Mouse (Mus musculus) liver, postnatal 0 days (tissue): ENCODE data around the gene H2-Ab1. TPM values are rescaled to one million over a fixed set of nuclear protein-coding genes. Genes with fewer than 3 reads are reported as not detected.

Source experiments
- ATAC-seq: fragments of 200-750 bp; cut with Nextera tagmentation; 2 replicates; pipeline ENCODE4 v1.8.0; 2017; ENCODE audit warnings: mild to moderate bottlenecking, moderate library complexity
- DNase-seq: peaks from one replicate; pipeline ENCODE4 v3.0.0-alpha.2; 2016
- H3K27ac ChIP-seq: fragments of 300-500 bp; sonication (generic); 2 replicates; pipeline ENCODE4 v1.5.1; 2014; ENCODE audit warnings: antibody characterized with exemption, moderate library complexity, mild to moderate bottlenecking, low read depth
- H3K27me3 ChIP-seq: fragments of 300-500 bp; sonication (generic); 2 replicates; pipeline ENCODE4 v1.6.1; 2014; ENCODE audit warnings: low read length, control low read depth, mixed read lengths; ENCODE audit not compliant: insufficient read depth
- H3K36me3 ChIP-seq: fragments of 300-500 bp; sonication (generic); replicated peaks from 2 replicates; pipeline ENCODE4 v1.6.1; 2014; ENCODE audit warnings: mild to moderate bottlenecking, control low read depth, low read length, moderate library complexity, mixed read lengths; ENCODE audit not compliant: insufficient read depth
- H3K4me1 ChIP-seq: fragments of 300-500 bp; sonication (generic); 2 replicates; pipeline ENCODE4 v1.6.1; 2014; ENCODE audit warnings: antibody characterized with exemption, mild to moderate bottlenecking, control low read depth; ENCODE audit not compliant: insufficient read depth
- H3K4me2 ChIP-seq: fragments of 300-500 bp; sonication (generic); 2 replicates; pipeline ENCODE4 v1.6.1; 2014; ENCODE audit warnings: low read depth, mild to moderate bottlenecking, low read length, moderate library complexity, mixed read lengths
- H3K4me3 ChIP-seq: fragments of 300-500 bp; sonication (generic); 2 replicates; pipeline ENCODE4 v1.5.1; 2014; ENCODE audit warnings: low read depth, low read length
- H3K9ac ChIP-seq: fragments of 300-500 bp; sonication (generic); replicated peaks from 2 replicates; pipeline ENCODE4 v1.6.1; 2014; ENCODE audit warnings: mild to moderate bottlenecking, moderate library complexity
- H3K9me3 ChIP-seq: fragments of 300-500 bp; sonication (generic); 2 replicates; pipeline ENCODE4 v1.6.1; 2016; ENCODE audit warnings: mild to moderate bottlenecking, control low read depth, low read length, mixed read lengths
- CTCF ChIP-seq: sonication (generic); IDR thresholded peaks from 2 replicates; pipeline ENCODE4 v1.5.1; 2016; ENCODE audit warnings: antibody characterized with exemption, low read depth
- EP300 ChIP-seq: IDR thresholded peaks from 2 replicates; pipeline ENCODE4 v1.6.1; 2016; ENCODE audit warnings: antibody characterized with exemption, low read depth, mild to moderate bottlenecking
- WGBS: fragments of 180-500 bp; shearing (Covaris S2); extraction: QIAGEN DNeasy Blood & Tissue Kit; methylation state at CpG from one replicate; pipeline ENCODE4 v1.1.7; 2014; ENCODE audit not compliant: insufficient replicate concordance; 5-methylcytosine and 5-hydroxymethylcytosine counted together
- polyA plus RNA-seq: library from polyadenylated mRNA; unstranded; fragments of >200 nt; fragmentation: Nextera tagmentation; extraction: Ambion mirVana; gene quantifications from 2 replicates; pipeline ENCODE4 v1.2.1, GENCODE M21; 2015

Gene H2-Ab1
- polyA plus RNA-seq, 1 experiment from 2014 or later, result 24.9 TPM

GRCm38 (mm10) chr17:34294249-34294648 is 36.8 kb downstream of the H2-Ab1 start:
- Histone ChIP-seq H3K27ac (no peak overlapping the region), H3K4me3 (no peak overlapping the region), H3K4me2 (no peak overlapping the region), H3K4me1 (peaks cover 4% of the 10 kb centered on the region; the same call in 1 of the 2 replicates), H3K9me3 (no peaks in the 10 kb centered on the region), H3K36me3 (no peaks in the 10 kb centered on the region), H3K27me3 (0 out of 2 replicates have a peak, but pooled peaks cover 3% of the 10 kb centered on the region), H3K9ac (no peak overlapping the region)
- TF ChIP-seq EP300 (no peak), CTCF (no peak)
- ATAC-seq (no peak), DNase-seq (no peak)
- WGBS, result 59% methylated on average over 4 of the region's 4 CpGs

GRCm38 (mm10) chr17:34295307-34295706 is 37.8 kb downstream of the H2-Ab1 start:
- H3K27ac ChIP-seq, result no peak overlapping the region
- H3K4me2 ChIP-seq, result no peak overlapping the region
- no peak for DNase-seq
- H3K9me3 ChIP-seq, result no peaks in the 10 kb centered on the region
- H3K4me1 ChIP-seq, result peaks cover 4% of the 10 kb centered on the region; the same call in 1 of the 2 replicates
- H3K36me3 ChIP-seq, result no peaks in the 10 kb centered on the region
- ATAC-seq, result no peak
- TF ChIP-seq EP300 (no peak), CTCF (no peak)
- 0 out of 2 replicates have a peak, but pooled peaks cover 3% of the 10 kb centered on the region for H3K27me3 ChIP-seq
- H3K9ac ChIP-seq, result no peak overlapping the region
- no peak overlapping the region for H3K4me3 ChIP-seq

GRCm38 (mm10) chr17:34295891-34296794 is 38.7 kb downstream of the H2-Ab1 start:
- no peaks in the 10 kb centered on the region for H3K9me3 ChIP-seq
- H3K27me3 ChIP-seq, result 0 out of 2 replicates have a peak, but pooled peaks cover 3% of the 10 kb centered on the region
- H3K4me2 ChIP-seq, result peak overlapping the region; percentile 63
- H3K4me1 ChIP-seq, result peaks cover 4% of the 10 kb centered on the region; the same call in 1 of the 2 replicates
- H3K4me3 ChIP-seq, result no peak overlapping the region
- peak; percentile 47 for ATAC-seq
- WGBS, result 22% methylated on average over 23 of the region's 23 CpGs
- 0 out of 2 replicates have a peak overlapping the region, but pooled peaks have one; percentile 26 for H3K9ac ChIP-seq
- no peak for DNase-seq
- H3K36me3 ChIP-seq, result no peaks in the 10 kb centered on the region
- no peak overlapping the region for H3K27ac ChIP-seq
- TF ChIP-seq CTCF (no peak), EP300 (no peak)

- no peak overlapping the region for H3K9ac ChIP-seq
- H3K9me3 ChIP-seq, result no peaks in the 10 kb centered on the region
- H3K4me3 ChIP-seq, result no peak overlapping the region
- no peak overlapping the region for H3K27ac ChIP-seq
- DNase-seq, result no peak
- WGBS, result 66% methylated on average over 3 of the region's 3 CpGs
- ATAC-seq, result no peak
- no peak overlapping the region for H3K4me2 ChIP-seq
- H3K36me3 ChIP-seq, result no peaks in the 10 kb centered on the region
- H3K27me3 ChIP-seq, result 0 out of 2 replicates have a peak, but pooled peaks cover 3% of the 10 kb centered on the region
- peaks cover 4% of the 10 kb centered on the region; the same call in 1 of the 2 replicates for H3K4me1 ChIP-seq
- TF ChIP-seq EP300 (no peak), CTCF (no peak)
These were observed 41.9 kb downstream of the H2-Ab1 start for GRCm38 (mm10) chr17:34299356-34299755.

- no peak for DNase-seq
- Histone ChIP-seq H3K27me3 (0 out of 2 replicates have a peak, but pooled peaks cover 3% of the 10 kb centered on the region), H3K27ac (no peak overlapping the region), H3K9ac (no peak overlapping the region), H3K4me1 (peaks cover 4% of the 10 kb centered on the region; the same call in 1 of the 2 replicates), H3K9me3 (no peaks in the 10 kb centered on the region), H3K4me3 (no peak overlapping the region), H3K36me3 (no peaks in the 10 kb centered on the region), H3K4me2 (no peak overlapping the region)
- TF ChIP-seq CTCF (no peak), EP300 (no peak)
- whole genome bisulfite sequencing, result 86% methylated on average over 8 of the region's 8 CpGs
- ATAC-seq, result no peak
These were observed 42.6 kb downstream of the H2-Ab1 start for GRCm38 (mm10) chr17:34300071-34300470.
